Mouse (Mus musculus) heart, postnatal 25 days (tissue): ENCODE results near the gene Nek8. TPM values are rescaled to one million over a fixed set of nuclear protein-coding genes. Genes with fewer than 3 reads are reported as not detected.

ENCODE experiments used
- DNase-seq: peaks from one replicate; pipeline ENCODE4 v3.0.0; 2022; ENCODE audit warnings: low spot score
- intact Hi-C: fragments of 180-260 bp; cut with DNase I; formaldehyde crosslinking; loops from one replicate; pipeline ENCODE4 v1.15.1; 2025
- microRNA-seq: library from miRNA; unstranded; fragments of <30 nt; microRNA quantifications from one replicate; pipeline ENCODE4 v1.2.0, GENCODE M21; 2022
- total RNA-seq, 2 experiments: library from RNA; stranded (reverse); gene quantifications; 2 replicates each; pipeline ENCODE4 v1.2.3; 2021

Gene Nek8
- total RNA-seq, 2 experiments from 2014 or later, result 2.5 to 2.6 TPM

- DNase-seq, result no peak
- intact Hi-C loops, result no loop called here
These were observed 58.0 kb downstream of the Nek8 start for GRCm38 (mm10) chr11:78118467-78118866.

- intact Hi-C loops, result no loop called here
- no peak for DNase-seq
These were observed 60.4 kb downstream of the Nek8 start for GRCm38 (mm10) chr11:78116146-78116410.

Small RNA genes within 50 kb of the gene (microRNA-seq; reads per million reads assigned to microRNA genes)
- 1.1 reads per million for gene Mir7653

Other genes starting within 250 kb of the Nek8 start
- gene Sez6, start 245.9 kb downstream of the Nek8 start, total RNA-seq, result under 1 TPM; 0.21 to 0.22 TPM
- gene Phf12, start 193.9 kb downstream of the Nek8 start, total RNA-seq, result 10 to 100 TPM; 23.7 to 28.6 TPM
- 1 to 10 TPM; 3.2 to 4.4 TPM for gene Dhrs13, start 144.4 kb downstream of the Nek8 start, total RNA-seq
- 10 to 100 TPM; 59.3 to 61.2 TPM for gene Flot2, start 138.7 kb downstream of the Nek8 start, total RNA-seq
- gene Eral1, start 96.3 kb downstream of the Nek8 start, total RNA-seq, result 10 to 100 TPM; 25.7 to 27.6 TPM
- gene Fam222b, start 82.0 kb downstream of the Nek8 start, total RNA-seq, result 10 to 100 TPM; 10.8 to 12.3 TPM
- gene Traf4, start 11.1 kb downstream of the Nek8 start, total RNA-seq, result 1 to 10 TPM; 4.6 to 6.7 TPM
- 1 to 10 TPM; 5.5 to 7.2 TPM for gene Tlcd1, start within 50 bp of the Nek8 start, total RNA-seq
- 100 to 1,000 TPM; 776 to 853 TPM for gene Rpl23a, start 6.9 kb upstream of the Nek8 start, total RNA-seq
- 10 to 100 TPM; 11.2 to 12.2 TPM for gene Rab34, start 11.8 kb upstream of the Nek8 start, total RNA-seq
- 1 to 10 TPM in 1 of 2 experiments, under 1 TPM in 1; 0.31 to 1.1 TPM for gene Proca1, start 16.7 kb upstream of the Nek8 start, total RNA-seq
- gene Sdf2, start 69.1 kb upstream of the Nek8 start, total RNA-seq, result 10 to 100 TPM; 47.5 to 48.0 TPM
- 10 to 100 TPM; 26.9 to 28.1 TPM for gene Supt6, start 69.3 kb upstream of the Nek8 start, total RNA-seq
- gene 2610507B11Rik, start 85.1 kb upstream of the Nek8 start, total RNA-seq, result 100 to 1,000 TPM; 190 to 210 TPM
- gene BC030499, start 114.2 kb upstream of the Nek8 start, total RNA-seq, result 1 to 10 TPM in 1 of 2 experiments, under 1 TPM in 1; 0.98 to 1.5 TPM
- gene Spag5, start 124.9 kb upstream of the Nek8 start, total RNA-seq, result under 1 TPM; 0.62 to 0.67 TPM
- under 1 TPM; 0.50 to 0.52 TPM for gene Aldoc, start 146.3 kb upstream of the Nek8 start, total RNA-seq
- 10 to 100 TPM; 23.0 to 23.6 TPM for gene Pigs, start 151.7 kb upstream of the Nek8 start, total RNA-seq
- 1 to 10 TPM; 4.2 to 4.6 TPM for gene Unc119, start 166.8 kb upstream of the Nek8 start, total RNA-seq
- gene Foxn1, start 209.9 kb upstream of the Nek8 start, total RNA-seq, result not detected
- not detected for gene Slc13a2, start 245.5 kb upstream of the Nek8 start, total RNA-seq